Mouse (Mus musculus) MEL (cell line): ENCODE results near the gene Gpr55. TPM values are rescaled to one million over a fixed set of nuclear protein-coding genes. Genes with fewer than 3 reads are reported as not detected.

Experiments used
- DNase-seq: peaks from one replicate; pipeline ENCODE4 v3.0.0; 2011; ENCODE audit warnings: low read depth, low spot score
- H3K27ac ChIP-seq: 2 replicates; pipeline ENCODE4 v1.5.1; 2012; ENCODE audit warnings: low read depth, mild to moderate bottlenecking, control low read depth, low read length, moderate library complexity; ENCODE audit not compliant: control insufficient read depth
- H3K27me3 ChIP-seq, 2 experiments: fragments of 150-350 bp in 1 of 2; sonication (generic) in 1 of 2; 2 replicates each; pipeline ENCODE4 v1.6.1; 2012; ENCODE audit warnings: low read length in 2 of 2, mild to moderate bottlenecking in 2 of 2, improper control_type of control experiment in 1 of 2, moderate library complexity in 1 of 2; ENCODE audit not compliant: insufficient read depth in 2 of 2, control insufficient read depth in 1 of 2
- H3K36me3 ChIP-seq, 2 experiments: 2 replicates each; pipeline ENCODE4 v1.6.1; 2012 to 2014; ENCODE audit warnings: low read length in 2 of 2, improper control_type of control experiment in 1 of 2, inconsistent platforms in 1 of 2, mild to moderate bottlenecking in 1 of 2; ENCODE audit not compliant: insufficient read depth in 2 of 2, control insufficient read depth in 1 of 2
- H3K4me1 ChIP-seq, 2 experiments: fragments of 150-350 bp in 1 of 2; sonication (generic) in 1 of 2; 2 replicates each; pipeline ENCODE4 v1.6.1; 2012; ENCODE audit warnings: low read length in 2 of 2, improper control_type of control experiment in 1 of 2, mild to moderate bottlenecking in 1 of 2; ENCODE audit not compliant: insufficient read depth in 2 of 2, control insufficient read depth in 1 of 2
- H3K4me3 ChIP-seq, 2 experiments: fragments of 150-350 bp in 1 of 2; sonication (generic) in 1 of 2; 2 replicates each; pipeline ENCODE4 v1.5.1; 2012; ENCODE audit warnings: low read depth in 2 of 2, low read length in 2 of 2, mild to moderate bottlenecking in 2 of 2, moderate library complexity in 2 of 2, control low read depth in 1 of 2, improper control_type of control experiment in 1 of 2; ENCODE audit not compliant: control insufficient read depth in 1 of 2, insufficient read depth in 1 of 2
- H3K79me2 ChIP-seq: 2 replicates; pipeline ENCODE4 v1.6.1; 2012; ENCODE audit warnings: mild to moderate bottlenecking, low read length, moderate library complexity; ENCODE audit not compliant: control insufficient read depth, poor library complexity, insufficient read depth
- H3K9ac ChIP-seq: 2 replicates; pipeline ENCODE4 v1.6.1; 2012; ENCODE audit warnings: low read depth, mild to moderate bottlenecking, control low read depth, low read length, moderate library complexity; ENCODE audit not compliant: control insufficient read depth, poor library complexity, severe bottlenecking
- H3K9me3 ChIP-seq: fragments of 150-350 bp; sonication (generic); replicated peaks from 2 replicates; pipeline ENCODE4 v1.6.1; 2012; ENCODE audit warnings: mild to moderate bottlenecking, low read length, improper control_type of control experiment, moderate library complexity; ENCODE audit not compliant: insufficient read depth
- BHLHE40 ChIP-seq: IDR thresholded peaks from 2 replicates; pipeline ENCODE4 v1.6.1; 2012; ENCODE audit warnings: low read depth, mild to moderate bottlenecking, inconsistent platforms, low read length, improper control_type of control experiment, borderline replicate concordance
- CHD1 ChIP-seq: IDR thresholded peaks from 2 replicates; pipeline ENCODE4 v1.6.1; 2012; ENCODE audit warnings: low read depth, mild to moderate bottlenecking, inconsistent platforms, low read length, improper control_type of control experiment
- CTCF ChIP-seq, 3 experiments: IDR thresholded peaks in 2 of 3; conservative IDR thresholded peaks in 1 of 3; 2 replicates each; pipeline ENCODE4 v1.5.1; 2011 to 2012; ENCODE audit warnings: low read length in 3 of 3, low read depth in 2 of 3, mild to moderate bottlenecking in 2 of 3, improper control_type of control experiment in 1 of 3, inconsistent platforms in 1 of 3, mixed read lengths in 1 of 3, moderate library complexity in 1 of 3; ENCODE audit not compliant: control insufficient read depth in 1 of 3, insufficient read depth in 1 of 3, poor library complexity in 1 of 3, severe bottlenecking in 1 of 3
- ELF1 ChIP-seq: IDR thresholded peaks from 2 replicates; pipeline ENCODE4 v1.6.1; 2014; ENCODE audit warnings: low read depth, mild to moderate bottlenecking, inconsistent platforms, low read length, improper control_type of control experiment, moderate library complexity
- GABPA ChIP-seq: IDR thresholded peaks from 2 replicates; pipeline ENCODE4 v1.6.1; 2012; ENCODE audit warnings: low read depth, mild to moderate bottlenecking, inconsistent platforms, low read length, improper control_type of control experiment, moderate library complexity
- HCFC1 ChIP-seq: IDR thresholded peaks from 2 replicates; pipeline ENCODE4 v1.6.1; 2012; ENCODE audit warnings: low read depth, mild to moderate bottlenecking, inconsistent platforms, low read length, improper control_type of control experiment, moderate library complexity
- KAT2A ChIP-seq: conservative IDR thresholded peaks from 2 replicates; pipeline ENCODE4 v1.6.1; 2012; ENCODE audit warnings: low read depth, low read length, improper control_type of control experiment, inconsistent platforms
- MEF2A ChIP-seq: IDR thresholded peaks from 2 replicates; pipeline ENCODE4 v1.6.1; 2014; ENCODE audit warnings: low read depth, mild to moderate bottlenecking, inconsistent platforms, low read length, improper control_type of control experiment; ENCODE audit not compliant: poor library complexity, insufficient replicate concordance, severe bottlenecking; ENCODE audit errors: extremely low read depth
- MXI1 ChIP-seq: IDR thresholded peaks from 2 replicates; pipeline ENCODE4 v1.6.1; 2011; ENCODE audit warnings: mild to moderate bottlenecking, low read depth, low read length, improper control_type of control experiment
- NELFE ChIP-seq: IDR thresholded peaks from 2 replicates; pipeline ENCODE4 v1.6.1; 2011; ENCODE audit warnings: low read depth, low read length, improper control_type of control experiment
- NRF1 ChIP-seq: IDR thresholded peaks from 2 replicates; pipeline ENCODE4 v1.6.1; 2014; ENCODE audit warnings: low read depth, mild to moderate bottlenecking, inconsistent platforms, low read length, improper control_type of control experiment, moderate library complexity; ENCODE audit not compliant: poor library complexity, insufficient read depth, severe bottlenecking
- POLR2A ChIP-seq, 2 experiments: IDR thresholded peaks; 2 replicates each; pipeline ENCODE4 v1.6.1; 2011 to 2012; ENCODE audit warnings: low read length in 2 of 2, mild to moderate bottlenecking in 2 of 2, control low read depth in 1 of 2, improper control_type of control experiment in 1 of 2, low read depth in 1 of 2, moderate library complexity in 1 of 2; ENCODE audit not compliant: control insufficient read depth in 1 of 2, insufficient read depth in 1 of 2, poor library complexity in 1 of 2
- POLR2AphosphoS2 ChIP-seq: IDR thresholded peaks from 2 replicates; pipeline ENCODE4 v1.6.1; 2011; ENCODE audit warnings: low read length, improper control_type of control experiment
- POLR2AphosphoS5 ChIP-seq: IDR thresholded peaks from 2 replicates; pipeline ENCODE4 v1.6.1; 2012; ENCODE audit warnings: low read depth, borderline replicate concordance, mild to moderate bottlenecking, inconsistent platforms, low read length, moderate library complexity, mixed read lengths
- RCOR1 ChIP-seq: IDR thresholded peaks from 2 replicates; pipeline ENCODE4 v1.6.1; 2012; ENCODE audit warnings: low read depth, mild to moderate bottlenecking, inconsistent platforms, low read length, improper control_type of control experiment
- TBP ChIP-seq: IDR thresholded peaks from 2 replicates; pipeline ENCODE4 v1.8.0; 2011; ENCODE audit warnings: low read depth, low read length, improper control_type of control experiment
- TCF12 ChIP-seq: IDR thresholded peaks from 2 replicates; pipeline ENCODE4 v1.6.1; 2014; ENCODE audit warnings: low read depth, mild to moderate bottlenecking, inconsistent platforms, low read length, improper control_type of control experiment, moderate library complexity
- USF1 ChIP-seq: IDR thresholded peaks from 2 replicates; pipeline ENCODE4 v1.6.1; 2014; ENCODE audit warnings: low read depth, mild to moderate bottlenecking, inconsistent platforms, low read length, improper control_type of control experiment, moderate library complexity
- USF2 ChIP-seq, 2 experiments: IDR thresholded peaks; 2 replicates each; pipeline ENCODE4 v1.6.1; 2011 to 2012; ENCODE audit warnings: improper control_type of control experiment in 2 of 2, low read length in 2 of 2, borderline replicate concordance in 1 of 2, inconsistent platforms in 1 of 2, low read depth in 1 of 2, mild to moderate bottlenecking in 1 of 2; ENCODE audit not compliant: insufficient read depth in 1 of 2
- ZC3H11A ChIP-seq: IDR thresholded peaks from 2 replicates; pipeline ENCODE4 v1.6.1; 2012; ENCODE audit warnings: low read depth, mild to moderate bottlenecking, inconsistent platforms, low read length, improper control_type of control experiment
- polyA plus RNA-seq, 2 experiments: library from polyadenylated mRNA; stranded (reverse) in 1 of 2; unstranded in 1 of 2; fragments of >175 nt in 1 of 2; fragments of >200 nt in 1 of 2; gene quantifications; 2 replicates each; pipeline versions ENCODE4 v1.2.1 to v1.2.4; 2012; ENCODE audit warnings: low replicate concordance in 2 of 2, low read depth in 1 of 2; ENCODE audit not compliant: insufficient read length in 2 of 2, insufficient read depth in 1 of 2, missing spikeins in 1 of 2
- total RNA-seq: library from RNA; depleted of rRNA; stranded (reverse); fragments of 300-350 nt; gene quantifications from 2 replicates; pipeline ENCODE4 v1.2.3, GENCODE M21; 2012

The Gpr55 gene
- total and polyA plus RNA-seq, 3 experiments, result 0.01 to 0.04 TPM; not detected in 1

DNA sequence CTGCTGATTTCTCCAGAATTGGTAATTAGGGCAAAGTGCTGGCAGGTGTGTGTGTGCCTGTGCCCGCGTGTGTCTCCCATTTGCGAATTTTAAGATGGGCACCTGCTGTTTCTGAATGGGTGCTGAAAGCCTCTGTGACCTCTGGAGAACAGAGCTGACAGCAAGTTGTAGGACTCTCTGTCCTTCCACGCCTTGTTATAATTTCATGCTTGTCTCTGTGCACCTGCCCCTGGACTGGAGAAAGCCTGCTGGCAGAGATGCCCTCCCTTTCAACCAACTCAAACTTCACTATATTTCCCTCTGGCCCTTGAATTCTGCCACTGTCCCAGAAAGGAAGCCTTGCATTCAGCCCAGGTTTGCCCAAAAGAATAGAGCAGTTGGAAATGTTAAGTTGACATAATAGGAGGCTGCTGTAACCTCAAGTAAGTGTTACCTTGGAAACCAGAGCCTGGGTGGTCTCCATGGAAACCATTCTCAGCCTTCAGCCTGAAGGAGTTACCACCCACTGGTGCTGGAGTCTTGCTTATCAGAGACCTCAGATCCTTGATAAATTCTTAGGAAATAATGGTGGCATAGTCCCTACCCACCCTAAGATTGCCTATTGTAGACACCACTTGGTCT, 43.9 kb downstream of the Gpr55 start:
- Histone ChIP-seq H3K9ac (no peak overlapping the region), H3K36me3 (no peaks in the 10 kb centered on the region), H3K27me3 (peaks cover 0 to 1% of the 10 kb centered on the region in 2 experiments; a peak in 2 of 4 replicates), H3K27ac (no peak overlapping the region), H3K4me1 (no peaks in the 10 kb centered on the region), H3K79me2 (no peaks in the 10 kb centered on the region), H3K9me3 (no peaks in the 10 kb centered on the region), H3K4me3 (no peak overlapping the region)
- TF ChIP-seq POLR2AphosphoS5 (no peak), POLR2A (IDR thresholded peaks at IDR 0.05; ENCODE audit: control insufficient read depth in 1 of 2, insufficient read depth in 1 of 2, low read depth in 1 of 2, low read length in 2 of 2, poor library complexity in 1 of 2) (no peak), TBP (no peak), RCOR1 (no peak), CTCF (IDR thresholded peaks at IDR 0.05 in 2 of 3, conservative IDR thresholded peaks at IDR 0.05 in 1 of 3; ENCODE audit: control insufficient read depth in 1 of 3, insufficient read depth in 1 of 3, low read depth in 2 of 3, low read length in 3 of 3, poor library complexity in 1 of 3, severe bottlenecking in 1 of 3) (no peak), ELF1 (no peak), NELFE (no peak), CHD1 (no peak), USF1 (no peak)
- DNase-seq, result no peak

DNA sequence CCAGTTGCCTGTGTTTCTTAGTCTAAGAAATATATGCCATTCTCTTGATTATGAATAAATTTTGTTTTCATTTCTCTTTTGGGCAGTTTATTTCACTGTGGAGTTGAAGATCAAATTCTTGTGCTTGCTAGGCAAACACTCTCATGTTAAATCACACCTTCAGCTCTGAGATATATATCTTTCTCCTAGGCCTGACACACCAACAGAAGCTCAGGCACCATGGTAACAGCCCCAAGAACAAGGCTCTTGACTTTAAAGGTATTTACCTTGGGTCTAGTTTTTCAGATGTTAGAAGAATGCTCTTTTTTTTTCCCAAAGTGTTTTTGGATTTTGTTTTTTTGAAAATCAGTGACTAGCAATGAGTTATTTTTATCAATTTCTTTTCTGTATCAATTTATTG, 44.9 kb downstream of the Gpr55 start:
- H3K27ac ChIP-seq, result no peak overlapping the region
- no peaks in the 10 kb centered on the region for H3K36me3 ChIP-seq
- DNase-seq, result no peak
- TF ChIP-seq BHLHE40, result no peak
- TF ChIP-seq MEF2A, result no peak
- TF ChIP-seq KAT2A, result no peak
- TF ChIP-seq POLR2AphosphoS5, result no peak
- no peak for TF ChIP-seq RCOR1
- no peak for TF ChIP-seq USF1
- no peak for TF ChIP-seq USF2 (IDR thresholded peaks at IDR 0.05; ENCODE audit: borderline replicate concordance in 1 of 2, insufficient read depth in 1 of 2, low read depth in 1 of 2, low read length in 2 of 2)
- TF ChIP-seq GABPA, result no peak
- TF ChIP-seq POLR2AphosphoS2, result no peak
- no peak for TF ChIP-seq TCF12
- no peak for TF ChIP-seq MXI1
- no peak for TF ChIP-seq ZC3H11A
- TF ChIP-seq NRF1, result no peak
- no peak for TF ChIP-seq HCFC1
- H3K9ac ChIP-seq, result no peak overlapping the region
- H3K79me2 ChIP-seq, result no peaks in the 10 kb centered on the region
- no peaks in the 10 kb centered on the region for H3K9me3 ChIP-seq
- H3K4me1 ChIP-seq, result no peaks in the 10 kb centered on the region
- H3K27me3 ChIP-seq, result peaks cover 0 to 1% of the 10 kb centered on the region in 2 experiments; a peak in 2 of 4 replicates
- no peak overlapping the region for H3K4me3 ChIP-seq
